Mouse (Mus musculus) forebrain, embryonic 11.5 days (tissue): ENCODE measurements around the gene Copg2. TPM values are rescaled to one million over a fixed set of nuclear protein-coding genes. Genes with fewer than 3 reads are reported as not detected.

Source experiments
- ATAC-seq: fragments of 200-750 bp; cut with Nextera tagmentation; replicated peaks from 2 replicates; pipeline ENCODE4 v1.8.0; 2017; ENCODE audit warnings: moderate TSS enrichment; ENCODE audit not compliant: low FRiP score
- DNase-seq: peaks from one replicate; pipeline ENCODE4 v3.0.0-alpha.2; 2017; ENCODE audit warnings: low spot score
- H3K27ac ChIP-seq: fragments of 300-500 bp; sonication (generic); 2 replicates; pipeline ENCODE4 v1.5.1; 2014; ENCODE audit warnings: low read depth, low read length
- H3K27me3 ChIP-seq: fragments of 300-500 bp; sonication (generic); 2 replicates; pipeline ENCODE4 v1.6.1; 2014; ENCODE audit warnings: mild to moderate bottlenecking, low read length, mixed read lengths; ENCODE audit not compliant: control insufficient read depth, insufficient read depth
- H3K36me3 ChIP-seq: fragments of 300-500 bp; sonication (generic); 2 replicates; pipeline ENCODE4 v1.6.1; 2014; ENCODE audit warnings: mild to moderate bottlenecking, low read length, moderate library complexity, mixed read lengths; ENCODE audit not compliant: control insufficient read depth, insufficient read depth
- H3K4me1 ChIP-seq: fragments of 300-500 bp; sonication (generic); replicated peaks from 2 replicates; pipeline ENCODE4 v1.6.1; 2014; ENCODE audit warnings: low read length, mixed read lengths; ENCODE audit not compliant: control insufficient read depth, insufficient read depth
- H3K4me2 ChIP-seq: fragments of 300-500 bp; sonication (generic); 2 replicates; pipeline ENCODE4 v1.6.1; 2014; ENCODE audit warnings: low read depth, mild to moderate bottlenecking, low read length, moderate library complexity, mixed read lengths; ENCODE audit not compliant: severe bottlenecking
- H3K4me3 ChIP-seq: fragments of 300-500 bp; sonication (generic); 2 replicates; pipeline ENCODE4 v1.5.1; 2014; ENCODE audit warnings: low read depth, low read length
- H3K9ac ChIP-seq: fragments of 300-500 bp; sonication (generic); 2 replicates; pipeline ENCODE4 v1.6.1; 2014; ENCODE audit warnings: low read length
- H3K9me3 ChIP-seq: fragments of 300-500 bp; sonication (generic); 2 replicates; pipeline ENCODE4 v1.6.1; 2016; ENCODE audit warnings: low read length, mixed read lengths; ENCODE audit not compliant: control insufficient read depth
- WGBS: fragments of 180-500 bp; shearing (Covaris S2); extraction: QIAGEN DNeasy Blood & Tissue Kit; methylation state at CpG from one replicate; pipeline ENCODE4 v1.1.7; 2014; 5-methylcytosine and 5-hydroxymethylcytosine counted together
- polyA plus RNA-seq: library from polyadenylated mRNA; unstranded; fragments of >200 nt; fragmentation: Nextera tagmentation; extraction: Ambion mirVana; gene quantifications from 2 replicates; pipeline ENCODE4 v1.2.1, GENCODE M21; 2014

Copg2 gene
- polyA plus RNA-seq, 1 experiment from 2014 or later: 44.5 TPM

- no peak overlapping the region for H3K4me2 ChIP-seq
- 94% methylated on average over 1 of the region's 1 CpGs for WGBS
- no peak overlapping the region for H3K9ac ChIP-seq
- DNase-seq (no peak), ATAC-seq (no peak)
- H3K36me3 ChIP-seq: no peaks in the 10 kb centered on the region
- no peak overlapping the region for H3K27ac ChIP-seq
- H3K4me3 ChIP-seq: no peak overlapping the region
- H3K9me3 ChIP-seq: no peaks in the 10 kb centered on the region
- H3K4me1 ChIP-seq: no peaks in the 10 kb centered on the region
- H3K27me3 ChIP-seq: no peaks in the 10 kb centered on the region
Measured at GRCm38 (mm10) chr6:30866501-30866900, 30.1 kb downstream of the Copg2 start.

GRCm38 (mm10) chr6:30865031-30865678, 31.4 kb downstream of the Copg2 start:
- 87% methylated on average over 3 of the region's 3 CpGs for WGBS
- H3K4me2 ChIP-seq: no peak overlapping the region
- ATAC-seq: no peak
- no peak for DNase-seq
- H3K4me1 ChIP-seq: no peaks in the 10 kb centered on the region
- H3K9me3 ChIP-seq: no peaks in the 10 kb centered on the region
- H3K4me3 ChIP-seq: no peak overlapping the region
- H3K36me3 ChIP-seq: no peaks in the 10 kb centered on the region
- no peak overlapping the region for H3K9ac ChIP-seq
- H3K27me3 ChIP-seq: no peaks in the 10 kb centered on the region
- no peak overlapping the region for H3K27ac ChIP-seq

- H3K9me3 ChIP-seq: no peaks in the 10 kb centered on the region
- no peak overlapping the region for H3K27ac ChIP-seq
- 93% methylated on average over 7 of the region's 7 CpGs for WGBS
- DNase-seq (no peak), ATAC-seq (no peak)
- no peaks in the 10 kb centered on the region for H3K4me1 ChIP-seq
- no peaks in the 10 kb centered on the region for H3K36me3 ChIP-seq
- no peak overlapping the region for H3K4me3 ChIP-seq
- no peaks in the 10 kb centered on the region for H3K27me3 ChIP-seq
- no peak overlapping the region for H3K9ac ChIP-seq
- no peak overlapping the region for H3K4me2 ChIP-seq
Measured at GRCm38 (mm10) chr6:30855956-30856355, 40.6 kb downstream of the Copg2 start.

- Histone ChIP-seq H3K9ac (no peak overlapping the region), H3K4me3 (no peak overlapping the region), H3K4me2 (no peak overlapping the region), H3K4me1 (no peaks in the 10 kb centered on the region), H3K9me3 (no peaks in the 10 kb centered on the region), H3K27me3 (no peaks in the 10 kb centered on the region), H3K27ac (no peak overlapping the region), H3K36me3 (no peaks in the 10 kb centered on the region)
- 91% methylated on average over 2 of the region's 2 CpGs for WGBS
- no peak for DNase-seq
- ATAC-seq: no peak
Measured at GRCm38 (mm10) chr6:30855205-30855604, 41.4 kb downstream of the Copg2 start.

- Histone ChIP-seq H3K4me2 (no peak overlapping the region), H3K27me3 (no peaks in the 10 kb centered on the region), H3K9ac (no peak overlapping the region), H3K9me3 (no peaks in the 10 kb centered on the region), H3K4me3 (no peak overlapping the region), H3K36me3 (no peaks in the 10 kb centered on the region), H3K4me1 (no peaks in the 10 kb centered on the region), H3K27ac (no peak overlapping the region)
- no peak for DNase-seq
- WGBS: 86% methylated on average over 2 of the region's 2 CpGs
- no peak for ATAC-seq
Measured at GRCm38 (mm10) chr6:30849818-30850217, 46.8 kb downstream of the Copg2 start.

- Histone ChIP-seq H3K4me3 (no peak overlapping the region), H3K9me3 (no peaks in the 10 kb centered on the region), H3K4me2 (no peak overlapping the region), H3K36me3 (no peaks in the 10 kb centered on the region; the same call in 1 of the 2 replicates), H3K9ac (no peak overlapping the region), H3K27me3 (no peaks in the 10 kb centered on the region), H3K27ac (no peak overlapping the region), H3K4me1 (no peaks in the 10 kb centered on the region)
- WGBS: 71% methylated on average over 2 of the region's 2 CpGs
- no peak for DNase-seq
- ATAC-seq: no peak
Measured at GRCm38 (mm10) chr6:30832241-30832640, 64.4 kb downstream of the Copg2 start.

GRCm38 (mm10) chr6:30813626-30814025, 83.0 kb downstream of the Copg2 start:
- Histone ChIP-seq H3K4me1 (no peaks in the 10 kb centered on the region), H3K9ac (no peak overlapping the region), H3K4me3 (no peak overlapping the region), H3K27me3 (no peaks in the 10 kb centered on the region), H3K36me3 (no peaks in the 10 kb centered on the region; the same call in 1 of the 2 replicates), H3K9me3 (no peaks in the 10 kb centered on the region), H3K27ac (no peak overlapping the region), H3K4me2 (no peak overlapping the region)
- DNase-seq (no peak), ATAC-seq (no peak)

- DNase-seq: no peak
- H3K9me3 ChIP-seq: no peaks in the 10 kb centered on the region
- WGBS: 95% methylated on average over 5 of the region's 5 CpGs
- no peak for ATAC-seq
- no peaks in the 10 kb centered on the region for H3K4me1 ChIP-seq
- H3K9ac ChIP-seq: no peak overlapping the region
- H3K27ac ChIP-seq: no peak overlapping the region
- H3K4me3 ChIP-seq: no peak overlapping the region
- peaks cover 2% of the 10 kb centered on the region; the same call in 1 of the 2 replicates for H3K36me3 ChIP-seq
- H3K27me3 ChIP-seq: no peaks in the 10 kb centered on the region
- no peak overlapping the region for H3K4me2 ChIP-seq
Measured at GRCm38 (mm10) chr6:30805053-30805752, 91.4 kb downstream of the Copg2 start.
